Mouse (Mus musculus): ENCODE measurements around the gene Akr1c19.
"Not testable (repeated sequence)": the region's sequence is repeated elsewhere in the genome, so short reads cannot be mapped to it uniquely, and the experiment has no call there.

- not testable (repeated sequence) for TF ChIP-seq CTCF (IDR thresholded peaks at IDR 0.05; ENCODE audit: insufficient read depth, low read length); POLR2A (IDR thresholded peaks at IDR 0.05; ENCODE audit: borderline replicate concordance, extremely low read depth, low read depth, low read length)
These were observed 13.0 kb upstream of the Akr1c19 start for GRCm38 (mm10) chr13:4215496-4215895.
